Mouse (Mus musculus) liver, embryonic 16.5 days (tissue): ENCODE results near the gene Gm20431. TPM values are rescaled to one million over a fixed set of nuclear protein-coding genes. Genes with fewer than 3 reads are reported as not detected.

ENCODE experiments used
- ATAC-seq: fragments of 200-750 bp; cut with Nextera tagmentation; 2 replicates; pipeline ENCODE4 v1.8.0; 2017; ENCODE audit warnings: low read depth, mild to moderate bottlenecking, moderate number of reproducible peaks, moderate library complexity
- H3K27ac ChIP-seq: fragments of 300-500 bp; sonication (generic); 2 replicates; pipeline ENCODE4 v1.5.1; 2014; ENCODE audit warnings: mild to moderate bottlenecking, low read length
- H3K27me3 ChIP-seq: fragments of 300-500 bp; sonication (generic); 2 replicates; pipeline ENCODE4 v1.6.1; 2014; ENCODE audit warnings: low read depth, low read length, mixed read lengths; ENCODE audit not compliant: control insufficient read depth, insufficient read depth
- H3K36me3 ChIP-seq: fragments of 300-500 bp; sonication (generic); 2 replicates; pipeline ENCODE4 v1.6.1; 2014; ENCODE audit warnings: mild to moderate bottlenecking; ENCODE audit not compliant: control insufficient read depth, insufficient read depth
- H3K4me1 ChIP-seq: fragments of 300-500 bp; sonication (generic); 2 replicates; pipeline ENCODE4 v1.6.1; 2014; ENCODE audit warnings: low read depth, low read length, mixed read lengths; ENCODE audit not compliant: control insufficient read depth
- H3K4me2 ChIP-seq: fragments of 300-500 bp; sonication (generic); 2 replicates; pipeline ENCODE4 v1.6.1; 2014; ENCODE audit warnings: low read depth, low read length, mixed read lengths
- H3K4me3 ChIP-seq: fragments of 300-500 bp; sonication (generic); 2 replicates; pipeline ENCODE4 v1.5.1; 2014; ENCODE audit warnings: low read depth, mild to moderate bottlenecking, low read length
- H3K9ac ChIP-seq: fragments of 300-500 bp; sonication (generic); 2 replicates; pipeline ENCODE4 v1.6.1; 2014; ENCODE audit warnings: low read depth, low read length
- H3K9me3 ChIP-seq: fragments of 300-500 bp; sonication (generic); replicated peaks from 2 replicates; pipeline ENCODE4 v1.6.1; 2016; ENCODE audit warnings: low read length; ENCODE audit not compliant: control insufficient read depth
- WGBS: fragments of 180-500 bp; shearing (Covaris S2); extraction: QIAGEN DNeasy Blood & Tissue Kit; methylation state at CpG from one replicate; pipeline ENCODE4 v1.1.7; 2014; ENCODE audit not compliant: insufficient replicate concordance; 5-methylcytosine and 5-hydroxymethylcytosine counted together
- polyA plus RNA-seq: library from polyadenylated mRNA; unstranded; fragments of >200 nt; fragmentation: Nextera tagmentation; extraction: Ambion mirVana; gene quantifications from 2 replicates; pipeline ENCODE4 v1.2.1, GENCODE M21; 2015

The Gm20431 gene
- polyA plus RNA-seq, 1 experiment from 2014 or later, result not detected

- Histone ChIP-seq H3K9ac (no peak overlapping the region), H3K27me3 (no peaks in the 10 kb centered on the region), H3K4me1 (peaks cover 36% of the 10 kb centered on the region), H3K27ac (peak overlapping the region; percentile 18; the same call in 1 of the 2 replicates), H3K36me3 (no peaks in the 10 kb centered on the region), H3K4me3 (no peak overlapping the region), H3K9me3 (no peaks in the 10 kb centered on the region), H3K4me2 (no peak overlapping the region)
- WGBS, result 44% methylated on average over 8 of the region's 8 CpGs
- ATAC-seq, result no peak
Observed at GRCm38 (mm10) chr2:167586041-167586440, 75.3 kb downstream of the Gm20431 start.

GRCm38 (mm10) chr2:167585273-167585672, 76.0 kb downstream of the Gm20431 start:
- WGBS, result 75% methylated on average over 2 of the region's 2 CpGs
- ATAC-seq, result no peak
- H3K4me1 ChIP-seq, result peaks cover 36% of the 10 kb centered on the region

GRCm38 (mm10) chr2:167583161-167583952, 77.9 kb downstream of the Gm20431 start:
- Histone ChIP-seq H3K9me3 (no peaks in the 10 kb centered on the region), H3K27me3 (no peaks in the 10 kb centered on the region)
- 39% methylated on average over 10 of the region's 10 CpGs for WGBS

More at GRCm38 (mm10) chr2:167585273-167585672, 76.0 kb downstream of the Gm20431 start:
- no peak overlapping the region for H3K27ac ChIP-seq
- no peaks in the 10 kb centered on the region for H3K27me3 ChIP-seq
- no peaks in the 10 kb centered on the region for H3K36me3 ChIP-seq
- H3K4me2 ChIP-seq, result no peak overlapping the region
- no peaks in the 10 kb centered on the region for H3K9me3 ChIP-seq
- H3K4me3 ChIP-seq, result no peak overlapping the region
- H3K9ac ChIP-seq, result no peak overlapping the region

GRCm38 (mm10) chr2:167578521-167578920, 82.8 kb downstream of the Gm20431 start:
- H3K36me3 ChIP-seq, result no peaks in the 10 kb centered on the region
- ATAC-seq, result no peak
- H3K4me2 ChIP-seq, result no peak overlapping the region
- H3K27me3 ChIP-seq, result no peaks in the 10 kb centered on the region
- no peak overlapping the region for H3K4me3 ChIP-seq
- H3K27ac ChIP-seq, result no peak overlapping the region
- H3K4me1 ChIP-seq, result peaks cover 5% of the 10 kb centered on the region; the same call in 1 of the 2 replicates
- 39% methylated on average over 5 of the region's 5 CpGs for WGBS
- H3K9me3 ChIP-seq, result no peaks in the 10 kb centered on the region
- no peak overlapping the region for H3K9ac ChIP-seq

More at GRCm38 (mm10) chr2:167583161-167583952, 77.9 kb downstream of the Gm20431 start:
- ATAC-seq, result no peak
- Histone ChIP-seq H3K4me1 (peaks cover 23% of the 10 kb centered on the region), H3K36me3 (no peaks in the 10 kb centered on the region), H3K9ac (no peak overlapping the region), H3K4me2 (no peak overlapping the region), H3K27ac (no peak overlapping the region), H3K4me3 (no peak overlapping the region)

GRCm38 (mm10) chr2:167577186-167577785, 84.0 kb downstream of the Gm20431 start:
- Histone ChIP-seq H3K36me3 (no peaks in the 10 kb centered on the region), H3K4me3 (no peak overlapping the region), H3K4me1 (no peaks in the 10 kb centered on the region; the same call in 1 of the 2 replicates), H3K27ac (no peak overlapping the region), H3K27me3 (no peaks in the 10 kb centered on the region), H3K4me2 (no peak overlapping the region), H3K9ac (no peak overlapping the region), H3K9me3 (no peaks in the 10 kb centered on the region)
- WGBS, result 59% methylated on average over 9 of the region's 9 CpGs
- ATAC-seq, result no peak

- no peak overlapping the region for H3K27ac ChIP-seq
- no peak overlapping the region for H3K4me2 ChIP-seq
- no peaks in the 10 kb centered on the region for H3K36me3 ChIP-seq
- no peak overlapping the region for H3K9ac ChIP-seq
- no peak overlapping the region for H3K4me3 ChIP-seq
- H3K27me3 ChIP-seq, result no peaks in the 10 kb centered on the region
- no peaks in the 10 kb centered on the region for H3K9me3 ChIP-seq
- H3K4me1 ChIP-seq, result no peaks in the 10 kb centered on the region; the same call in 1 of the 2 replicates
- no peak for ATAC-seq
- WGBS, result 74% methylated on average over 8 of the region's 8 CpGs
Observed at GRCm38 (mm10) chr2:167576121-167576620, 85.1 kb downstream of the Gm20431 start.

- Histone ChIP-seq H3K4me2 (no peak overlapping the region), H3K4me3 (no peak overlapping the region), H3K27ac (no peak overlapping the region), H3K4me1 (no peaks in the 10 kb centered on the region; the same call in 1 of the 2 replicates), H3K27me3 (no peaks in the 10 kb centered on the region), H3K9me3 (no peaks in the 10 kb centered on the region), H3K9ac (no peak overlapping the region), H3K36me3 (no peaks in the 10 kb centered on the region)
- 69% methylated on average over 7 of the region's 7 CpGs for WGBS
- no peak for ATAC-seq
Observed at GRCm38 (mm10) chr2:167575581-167575980, 85.7 kb downstream of the Gm20431 start.

- 51% methylated on average over 9 of the region's 9 CpGs for WGBS
Observed at GRCm38 (mm10) chr2:167574814-167575213, 86.5 kb downstream of the Gm20431 start.

More at GRCm38 (mm10) chr2:167574814-167575213, 86.5 kb downstream of the Gm20431 start:
- H3K9me3 ChIP-seq, result no peaks in the 10 kb centered on the region
- no peak overlapping the region for H3K4me3 ChIP-seq
- no peaks in the 10 kb centered on the region for H3K27me3 ChIP-seq
- no peak overlapping the region for H3K4me2 ChIP-seq
- H3K9ac ChIP-seq, result no peak overlapping the region
- no peaks in the 10 kb centered on the region; the same call in 1 of the 2 replicates for H3K4me1 ChIP-seq
- no peak overlapping the region for H3K27ac ChIP-seq
- ATAC-seq, result no peak
- H3K36me3 ChIP-seq, result no peaks in the 10 kb centered on the region
